Mouse (Mus musculus): Measurements from ENCODE around the gene Gadd45g.
"Not testable (repeated sequence)": the region's sequence is repeated elsewhere in the genome, so short reads cannot be mapped to it uniquely, and the experiment has no call there.

The Gadd45g gene

DNA sequence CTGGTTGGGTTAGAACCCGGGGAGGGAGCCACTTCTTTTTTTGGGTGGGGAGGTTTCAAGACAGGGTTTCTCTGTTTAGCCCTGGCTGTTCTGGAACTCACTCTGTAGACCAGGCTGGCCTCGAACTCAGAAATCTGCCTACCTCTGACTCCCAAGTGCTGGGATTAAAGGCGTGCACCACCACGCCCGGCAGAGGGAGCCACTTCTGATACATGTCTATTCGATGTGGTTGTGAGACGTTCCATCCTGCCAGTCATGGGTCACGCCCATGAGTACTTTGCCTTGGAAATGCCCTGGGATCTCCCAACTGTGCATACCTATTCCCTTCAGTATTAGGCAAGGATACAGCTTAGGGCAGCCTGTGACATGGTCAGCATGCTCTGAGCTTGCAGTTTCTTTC is 12.5 kb upstream of the Gadd45g start:
- DNase-seq (ENCODE audit: extremely low spot score): not testable (repeated sequence)

DNA sequence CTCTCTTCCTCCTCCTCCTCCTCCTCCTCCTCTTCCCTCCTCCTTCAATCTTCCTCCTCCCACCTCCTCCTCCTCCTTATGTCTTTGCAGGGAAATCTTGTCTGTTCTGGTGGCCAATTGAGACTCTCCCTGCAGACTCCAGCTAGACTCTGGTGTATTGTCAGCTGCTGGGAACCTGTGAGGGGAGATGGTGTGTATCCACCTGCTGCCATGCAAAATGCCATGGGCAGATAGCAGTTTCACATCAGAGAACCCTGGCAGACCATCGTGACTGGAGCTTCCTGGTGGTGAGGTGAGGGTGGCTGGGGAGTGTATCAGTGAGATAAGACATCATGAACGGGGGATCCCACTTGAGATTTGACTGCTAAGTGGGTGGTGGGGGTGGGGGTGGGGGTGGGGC is 12.0 kb upstream of the Gadd45g start:
- DNase-seq (ENCODE audit: extremely low spot score): no peak

DNA sequence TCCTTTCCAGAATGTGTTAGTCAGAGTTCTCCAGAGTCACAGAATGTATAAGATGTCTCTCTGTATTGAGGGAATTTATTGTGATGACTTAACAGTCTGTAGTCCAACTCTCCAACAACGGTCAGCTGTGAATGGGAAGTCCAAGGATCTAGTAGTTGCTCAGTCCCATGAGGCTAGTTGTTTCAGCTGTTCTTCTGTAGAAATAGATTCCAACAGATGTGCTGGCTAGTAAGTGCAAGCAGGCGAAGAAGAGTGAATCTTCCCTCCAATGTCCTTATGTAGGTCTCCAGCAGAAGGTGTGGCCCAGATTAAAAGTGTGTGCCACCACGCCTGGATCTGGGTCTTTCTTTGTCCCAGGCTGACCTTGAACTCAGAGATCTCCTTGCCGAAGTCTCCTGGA is 11.3 kb upstream of the Gadd45g start:
- DNase-seq (ENCODE audit: extremely low spot score): not testable (repeated sequence)

DNA sequence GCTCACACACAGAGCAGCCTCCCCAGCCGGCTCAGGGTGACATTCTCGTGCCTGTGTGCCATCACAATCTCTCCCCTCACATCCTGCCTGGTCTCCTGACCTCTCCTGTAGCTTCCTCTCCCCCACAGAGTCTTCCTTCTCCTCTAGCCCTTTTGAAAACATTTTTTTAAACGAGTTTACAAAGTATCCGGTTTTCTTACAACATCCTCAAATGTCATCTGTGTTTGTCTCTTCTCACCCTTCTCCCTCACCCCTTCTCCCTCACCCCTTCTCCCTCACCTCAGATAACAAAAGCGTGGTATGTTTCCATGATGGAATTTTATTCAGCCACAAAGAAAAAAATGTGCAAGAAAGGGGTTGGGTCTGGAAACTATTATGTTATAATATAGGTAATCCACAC is 9.1 kb upstream of the Gadd45g start:
- DNase-seq (ENCODE audit: extremely low spot score): no peak

DNA sequence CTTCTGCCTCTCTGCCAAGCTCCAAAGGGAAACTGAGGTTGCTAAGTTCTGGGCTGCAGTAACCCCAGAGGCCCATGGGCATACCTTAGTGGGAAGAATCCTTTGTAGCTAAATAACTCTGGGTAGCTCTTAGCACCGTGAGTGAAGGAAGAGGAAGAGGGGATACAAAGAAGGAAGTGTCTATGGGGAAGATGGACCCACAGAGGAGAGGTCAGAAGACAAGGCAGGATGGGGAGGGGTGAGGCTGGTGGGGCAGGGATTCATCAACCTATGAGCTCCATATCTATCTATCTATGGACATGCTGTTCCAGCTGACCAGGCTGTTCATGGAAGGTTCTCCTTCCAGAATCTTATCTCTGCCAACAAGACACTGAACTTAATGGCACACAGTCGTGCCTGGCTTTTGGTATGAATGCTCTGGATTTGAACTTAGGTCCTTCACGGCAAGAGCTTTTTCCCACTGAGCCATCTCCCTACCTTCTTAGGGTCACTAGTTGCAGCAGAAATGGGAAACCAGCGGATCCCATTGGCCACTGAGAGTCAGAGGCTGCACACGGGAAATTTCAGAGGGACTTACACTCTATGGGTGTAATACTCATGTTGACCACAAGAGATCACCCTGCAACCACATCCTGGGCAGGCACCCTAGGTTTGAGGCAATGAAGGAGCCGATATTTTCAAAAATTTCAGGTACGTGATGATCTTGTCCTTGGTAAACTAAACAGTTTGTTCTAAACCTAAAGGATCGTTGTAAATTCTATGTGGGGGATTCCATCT is 7.0 kb upstream of the Gadd45g start:
- peak; percentile 66 for DNase-seq (ENCODE audit: extremely low spot score)

DNA sequence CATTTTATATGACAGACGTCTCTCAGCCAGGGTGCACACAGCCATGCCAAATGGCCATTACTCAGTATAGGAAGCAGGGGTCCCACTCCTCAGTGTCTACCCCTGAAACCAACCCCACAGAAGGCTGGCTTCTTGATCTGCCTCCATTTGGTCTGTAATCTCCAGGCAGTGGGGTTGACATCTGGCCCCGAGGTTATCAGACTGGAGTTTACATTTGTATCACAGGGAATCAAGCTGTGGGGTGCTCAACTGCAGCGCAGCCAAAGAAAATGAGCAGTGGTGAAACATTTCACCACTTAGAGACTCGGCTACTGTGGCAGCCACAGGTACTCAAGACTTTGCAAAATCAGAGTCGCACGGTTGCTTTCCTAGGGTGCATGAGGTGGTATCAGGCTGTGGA is 5.8 kb upstream of the Gadd45g start:
- DNase-seq (ENCODE audit: extremely low spot score): no peak

DNA sequence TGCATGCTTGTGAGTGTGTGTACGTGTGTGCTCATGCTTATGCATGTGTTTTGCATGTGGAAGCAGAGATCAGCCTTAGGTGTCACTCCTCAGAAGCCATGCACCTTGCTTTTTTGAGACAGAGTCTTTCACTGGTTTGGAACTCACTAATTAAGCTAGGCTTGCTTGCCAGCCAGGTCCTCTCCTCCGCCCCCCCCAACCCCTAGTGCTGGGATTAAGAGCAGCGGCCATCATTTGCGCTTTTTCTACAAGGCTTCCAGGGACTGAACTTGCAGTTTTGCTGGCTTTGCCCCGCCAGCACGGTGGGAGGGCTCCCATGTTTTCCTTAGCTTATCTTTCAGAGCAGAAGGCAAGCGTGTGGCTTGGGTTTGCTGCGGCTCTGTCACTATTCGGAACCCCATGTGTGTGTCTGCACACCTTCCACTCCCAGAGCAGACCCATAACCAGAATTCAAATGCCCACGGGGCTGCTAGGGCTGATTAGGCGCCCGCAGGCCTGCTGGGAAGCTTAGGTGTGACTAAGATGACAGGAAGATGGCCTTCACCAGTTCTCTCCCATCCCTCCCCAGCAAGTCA is 4.8 kb upstream of the Gadd45g start:
- peak; percentile 50 for DNase-seq (ENCODE audit: extremely low spot score)

DNA sequence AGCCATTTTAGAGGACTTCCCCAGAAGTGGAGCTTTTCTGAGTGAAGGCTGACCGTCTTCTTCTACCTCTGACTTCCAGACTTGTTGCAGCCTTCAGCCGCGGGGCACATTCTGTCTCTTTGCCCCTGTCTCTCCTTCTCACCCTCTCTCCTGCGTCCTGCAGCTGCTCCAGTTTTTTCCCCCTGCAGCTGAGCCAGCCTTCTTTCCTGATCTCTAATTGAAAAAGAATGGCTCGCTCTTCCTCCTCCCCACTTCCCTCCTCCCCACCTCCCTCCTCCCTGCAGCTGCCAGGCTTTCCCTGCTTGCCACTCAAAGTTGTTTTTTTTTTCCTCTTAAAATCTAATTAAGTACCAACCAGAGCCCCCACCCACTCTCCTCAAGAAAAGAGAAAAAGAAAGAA is 4.3 kb upstream of the Gadd45g start:
- peak; percentile 42 for DNase-seq (ENCODE audit: extremely low spot score)

DNA sequence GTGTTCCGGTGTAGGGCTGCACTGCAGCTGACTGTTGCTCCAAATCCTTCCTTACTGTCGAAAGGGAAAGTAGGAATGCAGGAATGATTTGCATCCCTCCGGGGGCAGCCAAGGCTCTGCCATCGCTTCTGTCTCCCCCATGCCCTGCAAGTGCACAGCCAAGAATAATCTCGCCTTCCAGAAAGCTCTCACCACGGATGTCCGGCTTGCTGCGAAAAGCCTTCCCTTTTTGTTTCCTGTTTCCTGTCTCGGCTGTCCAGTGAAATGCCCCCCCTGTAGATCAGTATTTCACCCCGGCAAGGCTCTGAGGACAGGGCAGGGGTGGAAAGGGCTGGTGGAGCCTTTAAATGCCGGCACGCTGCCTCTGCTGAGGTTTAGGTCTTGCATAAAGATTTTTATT is 3.7 kb upstream of the Gadd45g start:
- DNase-seq (ENCODE audit: extremely low spot score): no peak

DNA sequence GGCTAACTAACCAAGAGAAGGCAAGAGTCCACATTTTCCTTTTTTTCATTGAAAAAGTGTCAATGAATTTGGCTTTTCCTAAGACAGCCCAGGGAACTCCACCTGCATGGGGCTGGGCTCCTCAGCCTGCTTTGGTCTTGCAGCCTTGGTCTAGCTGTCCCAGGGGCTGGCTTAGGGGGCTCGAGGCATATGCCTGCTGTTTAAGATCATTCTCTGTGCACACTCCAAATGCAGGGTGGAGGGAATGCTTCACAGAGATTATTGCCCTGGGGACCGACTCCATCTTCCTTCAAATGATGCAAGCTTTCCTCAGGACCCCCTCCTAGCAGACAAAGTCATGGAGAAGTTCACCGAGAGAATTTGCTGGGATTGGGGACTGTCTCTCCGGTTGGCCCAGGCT is 3.2 kb upstream of the Gadd45g start:
- no peak for DNase-seq (ENCODE audit: extremely low spot score)

DNA sequence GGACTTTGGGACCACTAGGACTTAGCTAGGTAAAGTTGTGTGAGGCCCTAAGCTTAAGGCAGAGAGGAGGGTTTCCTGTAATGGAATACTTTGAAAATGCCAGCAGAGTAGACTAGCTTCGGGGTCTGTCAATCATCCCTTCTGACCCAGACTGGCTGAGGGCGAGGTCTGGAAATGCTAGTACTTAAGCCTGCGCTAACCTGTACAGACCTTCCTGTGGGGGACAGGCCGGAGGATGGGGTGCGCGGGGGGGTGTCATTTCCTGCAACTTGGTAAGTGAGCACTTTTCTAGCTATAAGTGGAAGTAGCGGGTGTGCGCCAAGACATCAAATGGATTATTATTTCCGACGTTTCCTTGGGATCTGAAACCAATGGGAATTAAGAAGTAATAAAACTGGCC is 2.4 kb upstream of the Gadd45g start:
- DNase-seq (ENCODE audit: extremely low spot score): no peak

DNA sequence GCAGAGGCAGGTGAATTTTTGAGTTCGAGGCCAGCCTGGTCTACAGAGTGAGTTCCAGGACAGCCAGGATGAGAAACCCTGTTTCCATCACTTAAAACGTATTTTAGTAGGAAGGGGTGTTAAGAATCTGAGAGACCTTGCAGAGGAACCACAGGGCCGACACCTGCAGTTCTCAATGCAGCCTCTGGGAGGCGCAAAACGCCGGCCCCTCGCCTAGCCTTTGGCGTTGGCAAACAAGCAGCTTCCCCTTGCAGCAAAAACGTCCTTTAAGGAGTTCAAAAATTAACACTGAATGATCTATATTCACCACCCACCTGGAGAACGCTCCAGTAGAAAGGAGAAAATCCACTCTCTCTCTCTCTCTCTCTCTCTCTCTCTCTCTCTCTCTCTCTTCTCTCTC is 1.8 kb upstream of the Gadd45g start:
- peak; percentile 76 for DNase-seq (ENCODE audit: extremely low spot score)

DNA sequence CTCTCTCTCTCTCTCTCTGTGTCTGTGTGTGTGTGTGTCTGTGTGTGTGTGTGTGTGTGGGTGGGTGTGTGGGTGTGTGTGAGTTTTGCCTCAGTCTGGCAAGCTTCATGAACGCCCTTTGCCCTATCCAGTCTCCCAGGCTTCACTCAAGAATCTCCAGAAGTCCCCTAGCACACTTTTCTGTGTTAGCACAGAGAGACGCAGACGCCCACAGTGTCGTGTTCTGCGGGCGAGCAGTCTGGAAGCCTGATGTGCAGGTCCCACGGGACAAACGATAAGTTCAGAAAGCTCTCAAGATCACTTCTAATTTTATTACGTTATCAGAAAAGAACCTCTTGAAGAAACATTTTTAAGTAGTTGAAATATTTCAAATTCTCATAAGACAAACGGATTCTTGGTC is 1.4 kb upstream of the Gadd45g start:
- no peak for DNase-seq (ENCODE audit: extremely low spot score)

DNA sequence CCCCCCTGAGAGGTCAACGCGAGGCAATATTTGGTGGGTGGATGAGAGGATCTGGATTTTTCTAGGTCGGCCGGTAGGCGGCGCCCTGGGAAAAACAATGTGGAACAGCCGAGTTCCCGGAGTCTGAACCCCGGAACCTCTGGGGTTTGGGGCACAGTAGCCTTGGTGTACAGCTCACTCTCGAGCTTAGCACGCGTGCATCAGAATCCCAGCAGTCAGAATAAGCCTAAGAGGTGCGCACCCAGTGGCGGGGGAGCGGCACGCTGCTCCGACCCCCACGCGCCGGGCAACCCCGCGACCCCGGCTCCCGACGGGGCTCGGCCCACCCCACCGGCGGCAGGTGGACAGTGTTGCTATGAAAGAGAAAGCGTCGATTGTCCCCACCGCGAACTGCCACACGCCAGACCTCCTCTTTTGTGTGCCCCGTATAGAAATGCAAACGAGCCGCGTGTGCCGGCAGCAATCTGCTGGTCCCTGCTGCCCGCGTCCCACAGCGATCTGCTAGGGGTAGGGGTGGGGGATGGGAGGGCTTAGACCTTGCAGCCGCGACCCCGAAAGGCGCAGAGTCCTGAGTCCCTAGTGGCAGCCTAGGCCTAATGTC is 787 bp upstream of the Gadd45g start:
- DNase-seq (ENCODE audit: extremely low spot score): peak; percentile 87

DNA sequence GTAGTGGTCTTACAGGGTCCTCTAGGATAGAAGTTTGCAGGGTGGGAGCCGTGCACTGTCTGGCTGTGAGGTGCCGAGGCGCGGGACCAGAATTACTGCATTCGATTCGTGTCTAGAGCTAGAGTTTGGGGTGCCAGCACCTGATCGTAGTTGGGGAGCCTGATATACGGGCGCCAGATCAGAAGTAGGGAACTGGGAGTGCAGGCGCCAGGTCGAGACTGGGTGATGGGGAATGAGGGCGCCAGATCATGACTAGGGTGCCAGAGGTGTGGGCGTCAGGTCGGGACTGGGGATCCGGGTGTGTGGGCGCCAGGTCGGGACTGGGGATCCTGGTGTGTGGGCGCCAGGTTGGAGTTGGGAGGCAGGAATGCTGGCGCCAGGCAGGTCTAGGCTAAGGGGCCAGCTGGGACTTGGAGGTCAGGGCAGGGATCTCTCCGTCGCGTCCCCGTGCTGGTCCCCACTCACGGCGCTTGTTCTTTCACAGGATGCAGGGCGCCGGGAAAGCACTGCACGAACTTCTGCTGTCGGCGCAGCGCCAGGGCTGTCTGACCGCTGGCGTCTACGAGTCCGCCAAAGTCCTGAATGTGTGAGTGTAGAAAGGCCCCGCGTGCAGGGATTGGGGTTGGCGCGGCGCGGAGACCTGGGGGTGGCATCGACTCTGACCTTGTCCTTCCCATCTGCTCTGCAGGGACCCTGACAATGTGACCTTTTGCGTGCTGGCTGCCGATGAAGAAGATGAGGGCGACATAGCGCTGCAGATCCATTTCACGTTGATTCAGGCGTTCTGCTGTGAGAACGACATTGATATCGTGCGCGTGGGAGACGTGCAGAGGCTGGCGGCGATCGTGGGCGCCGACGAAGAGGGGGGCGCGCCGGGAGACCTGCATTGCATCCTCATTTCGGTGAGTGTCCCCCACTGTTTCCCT is 653 bp downstream of the Gadd45g start:
- peak; percentile 52 for DNase-seq (ENCODE audit: extremely low spot score)

DNA sequence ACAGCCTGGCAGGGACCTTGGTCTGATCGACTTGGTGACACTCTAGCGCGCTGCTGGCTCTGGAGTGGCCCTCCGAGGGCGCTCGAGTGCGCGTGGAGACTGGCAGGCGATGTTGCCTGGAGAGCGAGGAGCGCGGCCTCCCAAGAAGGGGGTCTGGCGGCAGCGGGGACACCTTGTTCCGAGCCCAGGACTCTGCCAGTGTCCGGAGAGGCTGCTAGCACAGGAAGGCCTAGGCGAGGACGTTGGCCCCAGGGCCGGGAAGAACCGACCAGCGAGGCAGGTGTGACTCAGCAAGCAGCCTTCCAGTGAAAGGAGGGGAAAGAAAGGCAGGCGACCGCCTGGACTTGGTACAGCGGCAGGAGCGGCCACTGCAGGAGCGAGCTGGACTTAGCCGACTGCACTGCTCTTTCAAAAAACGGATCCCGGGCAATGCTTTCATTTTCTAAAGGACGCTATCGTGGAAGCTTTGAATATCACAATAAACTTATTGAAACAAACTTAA is 1.6 kb downstream of the Gadd45g start:
- DNase-seq (ENCODE audit: extremely low spot score): peak; percentile 82

DNA sequence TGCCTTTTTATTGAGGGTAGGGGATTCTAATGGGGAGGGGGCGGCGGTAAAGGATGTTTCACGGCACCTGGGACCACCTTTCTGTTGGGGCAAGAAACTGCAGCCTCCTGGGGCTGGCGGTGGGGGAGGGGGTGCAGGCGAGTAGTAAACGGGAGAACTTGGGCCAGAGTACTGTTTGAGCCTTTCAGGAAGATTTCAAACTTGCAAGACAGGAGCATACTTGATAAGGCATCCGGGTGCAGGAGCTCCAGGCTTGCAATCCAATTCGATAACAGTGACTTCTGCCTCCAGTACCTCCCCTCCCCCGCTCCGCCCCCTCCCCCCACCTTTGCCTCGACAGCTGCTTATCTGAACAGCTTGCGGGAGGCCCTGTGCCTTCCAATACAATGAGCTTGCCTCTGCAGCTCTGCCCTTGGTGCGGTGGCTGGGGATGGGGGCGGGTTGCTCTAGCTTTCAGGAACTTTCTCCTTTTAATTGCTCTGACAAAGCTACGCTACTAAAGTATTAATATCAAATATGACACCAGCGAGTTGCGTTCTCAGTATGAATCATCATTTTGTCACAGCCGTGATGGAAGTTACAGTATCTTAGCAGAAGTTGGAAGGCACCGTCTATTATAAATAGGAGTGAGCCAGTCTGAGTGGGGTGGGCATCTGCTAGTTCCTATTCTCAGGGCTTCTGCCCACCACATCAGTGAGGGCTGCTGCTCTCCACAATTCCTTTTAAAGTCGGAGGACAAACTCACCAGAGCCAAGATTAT is 2.2 kb downstream of the Gadd45g start:
- DNase-seq (ENCODE audit: extremely low spot score): peak; percentile 77

DNA sequence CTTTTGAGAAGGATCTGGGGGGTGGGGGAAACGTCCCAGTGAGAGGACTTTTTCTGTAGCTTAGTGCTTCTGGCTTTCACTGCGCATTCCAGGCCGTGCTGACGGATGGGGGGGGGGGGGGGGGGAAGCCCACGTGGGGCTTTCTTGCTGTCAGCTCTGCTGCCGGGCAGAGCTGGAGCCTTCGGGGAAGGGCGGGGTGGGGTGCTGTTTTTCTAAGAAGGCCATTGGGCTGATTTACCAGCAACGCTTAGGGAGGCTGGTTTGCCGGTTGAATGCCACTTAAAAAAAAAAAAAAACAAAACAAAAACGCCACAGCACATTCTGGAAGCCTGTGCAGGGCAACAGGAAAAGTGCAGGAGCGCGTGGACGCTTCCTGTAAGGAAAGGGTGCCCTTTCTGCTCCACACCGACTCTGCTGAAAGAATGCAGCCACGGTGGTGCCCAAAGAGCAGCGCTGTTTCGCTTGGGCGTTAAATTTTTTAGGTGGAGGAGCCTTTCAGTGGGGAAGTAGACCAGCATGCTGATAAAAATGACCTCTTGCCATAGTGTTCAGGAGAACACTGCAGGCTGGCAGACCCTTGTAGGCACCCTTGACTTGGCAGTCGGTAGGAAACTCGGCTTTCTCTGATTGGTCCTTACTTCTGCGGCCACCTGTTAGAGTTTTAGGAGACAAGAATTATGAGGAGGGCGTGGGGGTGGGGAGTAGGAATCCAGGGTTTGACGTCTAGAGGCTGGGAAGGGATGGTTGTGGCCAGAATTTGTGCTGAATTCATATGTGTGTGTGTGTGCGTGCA is 3.0 kb downstream of the Gadd45g start:
- DNase-seq (ENCODE audit: extremely low spot score): peak; percentile 82

DNA sequence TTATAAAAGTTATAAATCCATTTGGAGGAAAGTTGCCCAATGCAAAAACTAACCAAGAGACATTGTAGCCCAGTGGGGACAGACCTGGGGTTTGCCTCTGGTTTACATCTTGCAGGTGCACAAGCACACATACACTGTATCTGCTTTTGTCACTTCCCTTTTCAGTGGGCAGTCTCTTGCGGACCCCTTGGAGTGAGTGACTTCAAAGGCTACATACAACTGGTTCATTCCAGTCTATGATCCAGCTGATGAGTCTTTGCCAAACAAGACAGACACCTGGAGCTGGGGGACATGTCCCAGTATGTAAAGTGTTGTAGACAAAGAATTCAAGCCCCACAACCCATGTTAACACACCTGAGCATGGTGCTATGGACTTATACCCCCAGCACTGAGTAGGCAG is 4.1 kb downstream of the Gadd45g start:
- DNase-seq (ENCODE audit: extremely low spot score): no peak

DNA sequence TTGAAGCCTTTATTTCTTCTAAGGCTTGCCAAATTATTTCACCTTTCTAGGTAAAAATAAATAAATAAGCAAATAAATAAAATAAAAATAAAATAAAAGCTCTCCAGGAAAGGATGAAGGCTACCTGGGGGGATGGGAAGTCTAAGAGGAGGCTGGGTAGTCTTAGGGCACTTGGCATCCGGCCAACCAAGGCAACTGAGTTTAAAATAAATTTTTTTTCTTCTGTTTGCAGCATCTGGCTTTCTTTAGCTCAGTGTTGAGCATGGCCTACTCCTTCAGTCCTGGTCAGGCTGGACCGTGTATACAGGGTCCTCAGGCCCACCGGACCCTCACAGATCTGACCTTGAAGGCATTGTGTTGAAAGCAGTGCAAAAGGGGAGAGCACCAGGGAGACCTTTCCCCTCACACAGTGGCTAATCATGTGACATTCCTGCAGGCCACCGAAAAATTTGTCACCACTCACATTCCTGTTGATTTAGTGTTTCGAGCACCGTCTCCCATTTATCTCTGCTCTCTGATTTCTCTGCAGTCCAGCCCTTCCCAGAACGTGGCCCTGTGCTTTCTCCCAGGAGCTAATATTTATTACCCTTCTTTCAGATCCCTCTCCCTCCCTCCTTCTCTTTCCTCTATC is 6.2 kb downstream of the Gadd45g start:
- no peak for DNase-seq (ENCODE audit: extremely low spot score)
